Mouse (Mus musculus): Measurements from ENCODE around the gene Atp2b4.

GRCm38 (mm10) chr1:133787500-133788210 is 13.2 kb downstream of the Atp2b4 start:
- TF ChIP-seq CTCF (IDR thresholded peaks at IDR 0.05; ENCODE audit: insufficient read depth, low read length): no peak
- no peak for TF ChIP-seq POLR2A (IDR thresholded peaks at IDR 0.05; ENCODE audit: borderline replicate concordance, extremely low read depth, low read depth, low read length)

All from lung, adult 2 months (tissue).